Mouse (Mus musculus): ENCODE results near the gene Brinp3.

Gene Brinp3

DNA sequence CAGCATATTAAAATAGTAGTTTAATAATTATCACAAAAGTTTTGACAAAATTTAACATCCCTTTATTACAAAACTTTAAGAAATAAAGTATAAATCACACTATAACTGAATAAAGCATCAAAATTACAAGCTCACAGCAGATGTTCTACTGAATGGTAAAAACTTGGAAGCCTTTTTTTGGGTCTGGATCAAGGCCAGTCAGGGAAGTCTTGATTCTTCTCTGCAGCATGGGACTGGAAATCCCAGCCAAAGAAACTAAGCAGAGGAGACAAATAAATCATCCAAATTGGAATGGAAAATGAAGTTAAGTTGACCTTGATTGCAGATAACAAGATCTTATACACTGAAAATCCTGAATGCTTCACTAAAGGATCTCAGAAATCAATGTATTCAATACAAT, 298.3 kb downstream of the Brinp3 start:
- in situ Hi-C loops (cut with MboI, MseI), result loop anchor here (10.0 kb wide), 1 partner anchor 1328 kb away; no protein-coding TSS in a partner anchor

DNA sequence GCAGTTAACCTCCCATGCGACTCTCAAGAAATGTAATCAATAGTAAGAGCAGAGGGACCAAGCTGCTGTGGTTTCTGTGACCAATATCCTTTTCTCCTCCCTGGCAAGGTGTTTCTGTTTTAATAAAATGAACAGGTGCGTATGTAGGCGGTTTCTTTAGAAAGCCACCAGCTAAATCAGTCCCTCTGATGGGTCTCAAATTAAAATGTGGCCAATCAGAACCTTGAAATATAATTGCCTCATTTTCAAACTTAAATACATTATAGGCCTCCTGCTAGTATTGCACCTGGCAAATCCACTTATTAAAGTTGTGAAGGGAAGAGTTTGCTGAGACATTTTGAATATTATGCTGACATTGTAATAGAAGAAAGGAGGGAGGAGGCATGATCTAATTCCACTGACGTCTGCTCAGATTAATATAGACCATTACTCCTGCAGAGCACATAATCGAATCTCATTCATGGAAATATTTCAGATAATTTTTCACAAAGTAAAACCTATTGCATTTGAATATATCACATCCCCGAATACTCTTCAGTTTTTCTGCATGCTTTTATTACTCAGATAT, 305.5 kb downstream of the Brinp3 start:
- in situ Hi-C loops (cut with MboI, MseI), result loop anchor here (10.0 kb wide), 1 partner anchor 1335 kb away; no protein-coding TSS in a partner anchor

DNA sequence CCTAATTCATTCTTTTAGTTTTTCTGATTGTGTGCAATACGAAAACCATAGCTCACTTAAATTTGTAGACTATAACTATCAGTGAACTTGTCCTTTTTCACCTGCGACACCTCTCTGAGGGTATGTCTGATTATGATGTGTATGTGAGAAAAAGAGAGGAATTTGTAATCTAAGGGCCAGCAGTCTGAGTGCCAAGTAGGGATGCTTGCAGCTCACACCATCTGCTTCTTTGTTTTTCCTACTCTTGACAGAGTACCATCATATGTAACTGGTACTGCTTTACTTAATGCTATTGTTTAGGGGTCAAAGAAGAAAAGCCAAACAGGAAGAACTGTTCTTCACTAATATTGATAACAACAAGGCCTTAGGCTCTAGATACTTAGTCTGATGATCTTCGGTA, 307.3 kb downstream of the Brinp3 start:
- in situ Hi-C loops (cut with MboI, MseI), result no loop called here

DNA sequence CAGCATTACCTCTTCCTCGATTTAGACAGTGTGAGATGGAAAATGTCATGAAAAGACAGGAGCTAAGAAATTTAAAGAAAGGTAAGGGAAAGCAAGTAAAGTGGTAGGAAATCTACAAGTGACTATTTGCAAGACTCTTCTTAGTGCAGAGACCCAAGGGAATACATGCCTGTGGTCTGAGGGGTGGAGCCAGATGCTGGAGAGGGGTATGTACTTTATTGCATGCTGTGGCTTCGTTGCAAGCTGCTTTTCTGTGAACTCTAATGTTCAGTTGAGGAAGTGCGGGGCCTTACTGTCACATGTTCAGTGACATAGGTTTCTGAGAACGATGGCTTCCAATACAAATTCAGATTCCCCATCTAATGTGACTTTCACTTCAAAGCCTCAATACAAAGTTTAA, 313.2 kb downstream of the Brinp3 start:
- in situ Hi-C loops (cut with MboI, MseI), result no loop called here

DNA sequence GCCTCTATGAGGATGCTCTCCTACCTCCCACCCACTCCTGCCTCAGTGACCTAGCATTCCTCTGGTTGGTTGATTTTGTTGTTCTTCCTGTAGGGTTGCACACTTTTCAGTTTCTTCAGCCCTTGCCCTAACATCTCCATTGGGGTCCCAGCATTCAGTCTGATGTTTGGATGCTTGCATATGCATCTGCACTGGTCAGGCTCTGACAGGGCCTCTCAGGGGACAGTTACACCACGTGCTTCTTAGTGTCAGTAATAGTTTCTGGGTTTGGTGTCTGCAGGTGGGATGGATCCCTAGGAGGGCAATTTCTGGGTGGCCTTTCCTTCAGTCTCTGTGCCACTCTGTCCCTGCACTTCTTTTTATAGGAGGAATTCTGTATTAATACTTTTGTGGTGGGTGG, 339.3 kb downstream of the Brinp3 start:
- in situ Hi-C loops (cut with MboI, MseI), result no loop called here

DNA sequence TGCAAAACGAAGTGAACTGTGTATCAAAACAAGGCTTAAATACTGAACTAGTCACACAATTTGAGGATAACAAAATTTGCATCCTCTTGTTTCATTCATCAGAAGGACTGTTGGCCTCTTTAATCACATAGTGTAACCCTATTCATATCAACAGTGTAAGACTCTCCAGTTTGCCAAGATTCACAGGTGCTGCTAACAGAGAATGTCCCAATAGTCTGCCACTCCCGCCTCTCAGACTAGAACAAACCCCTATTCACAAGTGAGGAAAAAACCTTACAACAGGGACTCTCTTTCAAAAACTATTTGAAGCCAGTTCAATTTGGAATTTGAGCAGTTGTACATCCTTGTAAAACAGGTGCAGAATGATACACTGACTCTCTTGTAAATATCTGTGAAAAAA, 349.5 kb downstream of the Brinp3 start:
- in situ Hi-C loops (cut with MboI, MseI), result no loop called here

DNA sequence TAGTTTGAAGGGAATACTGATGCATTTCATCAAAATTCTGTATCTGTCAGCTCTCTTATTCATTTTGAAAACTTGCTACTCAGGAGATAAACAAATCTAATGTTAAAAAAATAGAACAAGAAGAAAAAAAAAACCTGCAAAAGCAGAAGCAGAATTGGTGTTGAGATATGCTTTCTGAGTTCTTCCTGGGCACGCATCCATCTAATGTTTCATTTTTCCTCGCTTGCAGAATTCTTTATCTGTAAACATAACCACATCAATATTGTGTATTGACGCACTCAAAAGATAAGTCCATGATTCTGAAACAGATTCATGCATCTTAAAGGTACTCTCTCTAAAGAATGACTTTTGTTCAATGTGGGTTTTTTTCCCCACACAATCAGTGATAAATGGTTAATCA, 354.3 kb downstream of the Brinp3 start:
- in situ Hi-C loops (cut with MboI, MseI), result no loop called here

DNA sequence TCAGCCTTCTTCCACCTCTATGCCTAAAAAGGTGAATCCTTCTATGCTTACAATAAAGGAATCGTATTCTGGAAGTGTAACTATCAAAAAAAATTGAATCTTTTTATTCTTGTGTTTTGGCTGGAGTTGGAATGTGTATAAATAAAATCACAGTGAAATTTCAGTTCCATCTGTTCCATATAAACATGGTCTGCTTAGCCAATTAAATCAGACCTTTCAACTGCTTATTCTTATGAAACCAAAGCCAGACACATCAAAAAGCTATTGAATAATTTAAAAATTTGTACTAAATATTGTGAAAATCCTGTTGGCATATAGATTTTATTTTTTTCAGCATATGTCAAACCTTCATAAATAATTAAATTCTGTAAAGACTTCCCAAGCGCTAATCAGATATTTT, 355.6 kb downstream of the Brinp3 start:
- in situ Hi-C loops (cut with MboI, MseI), result no loop called here

DNA sequence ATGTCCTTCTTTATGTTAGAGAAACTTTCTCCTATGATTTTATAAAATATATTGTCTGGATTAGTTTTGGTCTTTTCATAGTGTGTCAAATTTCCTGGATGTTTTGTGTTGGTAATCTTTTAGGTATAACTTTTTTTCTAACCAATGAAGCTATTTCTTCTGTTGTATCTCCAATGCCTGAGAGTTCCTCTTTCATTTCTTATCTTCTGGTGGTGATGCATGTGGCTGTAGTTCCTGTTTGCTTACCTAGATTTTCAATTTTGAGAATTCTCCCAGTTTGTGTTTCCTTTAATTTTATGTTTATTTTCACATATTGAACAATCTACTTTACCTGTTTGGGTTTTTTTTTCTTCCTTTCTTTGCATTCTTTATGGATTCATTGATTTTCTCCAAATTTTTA, 404.1 kb downstream of the Brinp3 start:
- in situ Hi-C loops (cut with MboI, MseI), result no loop called here

DNA sequence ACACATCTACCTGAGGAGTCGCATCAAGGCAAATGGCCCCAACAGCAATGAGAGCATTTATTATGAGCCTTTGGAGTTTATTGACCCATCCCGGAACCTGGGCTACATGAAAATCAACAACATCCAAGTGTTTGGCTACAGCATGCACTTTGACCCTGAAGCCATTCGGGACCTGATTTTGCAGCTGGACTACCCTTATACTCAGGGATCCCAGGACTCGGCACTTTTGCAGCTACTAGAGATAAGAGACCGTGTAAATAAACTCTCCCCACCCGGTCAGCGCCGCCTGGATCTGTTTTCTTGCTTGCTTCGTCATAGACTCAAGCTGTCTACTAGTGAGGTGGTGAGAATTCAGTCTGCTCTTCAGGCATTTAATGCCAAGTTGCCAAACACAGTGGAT, 407.1 kb downstream of the Brinp3 start:
- in situ Hi-C loops (cut with MboI, MseI), result no loop called here

DNA sequence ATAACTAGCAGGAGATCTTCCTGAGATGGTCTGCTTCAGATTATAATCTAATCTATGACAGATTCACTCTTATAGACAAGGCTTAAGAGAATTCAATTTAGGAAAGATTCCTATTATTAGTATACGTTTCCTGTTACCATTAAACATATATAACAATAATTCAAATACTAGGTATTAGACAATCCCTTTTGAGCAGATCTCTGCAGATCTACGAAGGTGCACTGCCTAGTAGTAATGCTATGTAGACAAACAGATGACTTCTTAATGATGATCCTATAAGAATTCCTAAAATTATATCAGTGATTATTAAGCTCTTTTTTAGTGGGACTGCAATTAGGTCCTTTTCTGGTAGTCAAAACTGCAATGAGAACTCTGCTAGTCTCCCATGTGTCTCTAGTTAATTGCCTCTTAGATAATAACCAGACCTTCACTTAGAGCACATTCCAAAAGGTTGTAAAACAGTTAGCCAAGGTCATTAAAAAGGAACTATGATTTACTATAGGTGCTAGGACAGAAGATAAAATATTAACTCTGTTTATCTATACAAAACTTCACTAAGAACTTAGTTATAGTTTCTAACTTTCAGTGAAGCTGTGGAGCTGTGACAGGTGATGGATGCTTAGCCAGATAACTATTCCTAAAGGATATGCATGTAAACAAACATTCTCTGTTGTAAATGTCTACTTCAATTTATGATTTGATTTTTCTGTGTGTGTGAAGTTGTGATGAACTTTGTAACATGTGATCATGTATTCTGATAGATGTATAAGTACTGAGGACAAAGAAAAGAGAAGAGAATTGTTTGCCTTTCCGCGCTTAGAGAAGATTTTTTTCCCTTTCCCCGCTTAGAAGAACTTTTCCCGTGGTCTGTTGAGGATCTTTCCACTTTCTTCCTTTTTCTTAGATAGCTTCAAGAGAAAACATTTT, 445.2 kb downstream of the Brinp3 start:
- in situ Hi-C loops (cut with MboI, MseI), result no loop called here
